Mouse (Mus musculus) intestine, embryonic 14.5 days (tissue): Measurements from ENCODE around the gene Crbn. TPM values are rescaled to one million over a fixed set of nuclear protein-coding genes. Genes with fewer than 3 reads are reported as not detected.
A peak's percentile ranks its signal among the peaks of the same experiment; 100 is the strongest.

Experiments
- ATAC-seq: fragments of 200-750 bp; cut with Nextera tagmentation; replicated peaks from 2 replicates; pipeline ENCODE4 v1.8.0; 2017; ENCODE audit warnings: low read depth, moderate number of reproducible peaks, moderate TSS enrichment, moderate library complexity; ENCODE audit not compliant: low FRiP score, low TSS enrichment
- DNase-seq: peaks from one replicate; pipeline ENCODE4 v3.0.0-alpha.2; 2018; ENCODE audit warnings: low spot score
- H3K27ac ChIP-seq: fragments of 300-500 bp; sonication (generic); 2 replicates; pipeline ENCODE4 v1.5.1; 2014; ENCODE audit warnings: low read depth, mild to moderate bottlenecking, control low read depth
- H3K27me3 ChIP-seq: fragments of 300-500 bp; sonication (generic); replicated peaks from 2 replicates; pipeline ENCODE4 v1.6.1; 2014; ENCODE audit warnings: low read length, control low read depth; ENCODE audit not compliant: control insufficient read depth, insufficient read depth
- H3K36me3 ChIP-seq: fragments of 300-500 bp; sonication (generic); 2 replicates; pipeline ENCODE4 v1.6.1; 2014; ENCODE audit warnings: low read length, control low read depth; ENCODE audit not compliant: control insufficient read depth, insufficient read depth
- H3K4me1 ChIP-seq: fragments of 300-500 bp; sonication (generic); replicated peaks from 2 replicates; pipeline ENCODE4 v1.6.1; 2014; ENCODE audit warnings: low read length, control low read depth, mixed read lengths; ENCODE audit not compliant: control insufficient read depth, insufficient read depth
- H3K4me2 ChIP-seq: fragments of 300-500 bp; sonication (generic); 2 replicates; pipeline ENCODE4 v1.6.1; 2014; ENCODE audit warnings: low read length
- H3K4me3 ChIP-seq: fragments of 300-500 bp; sonication (generic); 2 replicates; pipeline ENCODE4 v1.5.1; 2014; ENCODE audit warnings: low read depth, low read length, control low read depth, mixed read lengths
- H3K9ac ChIP-seq: fragments of 300-500 bp; sonication (generic); 2 replicates; pipeline ENCODE4 v1.6.1; 2014; ENCODE audit warnings: mild to moderate bottlenecking, low read length
- H3K9me3 ChIP-seq: fragments of 300-500 bp; sonication (generic); 2 replicates; pipeline ENCODE4 v1.6.1; 2016; ENCODE audit warnings: low read length, control low read depth; ENCODE audit not compliant: control insufficient read depth
- WGBS: fragments of 180-500 bp; shearing (Covaris S2); extraction: QIAGEN DNeasy Blood & Tissue Kit; methylation state at CpG from one replicate; pipeline ENCODE4 v1.1.7; 2014; 5-methylcytosine and 5-hydroxymethylcytosine counted together
- polyA plus RNA-seq: library from polyadenylated mRNA; unstranded; fragments of >200 nt; fragmentation: Nextera tagmentation; extraction: Ambion mirVana; gene quantifications from 2 replicates; pipeline ENCODE4 v1.2.1, GENCODE M21; 2014

Crbn gene
- polyA plus RNA-seq, 1 experiment from 2014 or later, result 39.6 TPM

DNA sequence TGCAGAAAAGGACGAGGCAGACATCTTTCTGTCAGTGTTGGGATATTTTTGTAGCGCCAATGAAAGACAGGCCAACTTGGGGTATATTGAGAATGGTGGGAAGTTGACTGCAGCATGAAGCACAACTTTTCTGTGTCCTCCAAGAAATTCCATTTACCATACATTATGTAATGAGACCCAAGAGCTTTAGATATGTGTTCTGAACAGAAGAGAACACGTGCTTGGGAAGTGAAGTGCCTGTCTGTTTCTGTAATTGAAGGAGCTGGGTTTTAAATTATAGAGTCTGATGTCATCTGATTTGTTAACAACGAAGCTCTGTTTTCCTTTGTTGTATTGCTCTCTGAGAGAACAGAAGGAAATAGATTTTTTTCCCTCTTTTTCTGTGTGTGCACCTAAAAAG, 29.8 kb downstream of the Crbn start:
- peak overlapping the region; percentile 66 for H3K9ac ChIP-seq
- ATAC-seq, result no peak

DNA sequence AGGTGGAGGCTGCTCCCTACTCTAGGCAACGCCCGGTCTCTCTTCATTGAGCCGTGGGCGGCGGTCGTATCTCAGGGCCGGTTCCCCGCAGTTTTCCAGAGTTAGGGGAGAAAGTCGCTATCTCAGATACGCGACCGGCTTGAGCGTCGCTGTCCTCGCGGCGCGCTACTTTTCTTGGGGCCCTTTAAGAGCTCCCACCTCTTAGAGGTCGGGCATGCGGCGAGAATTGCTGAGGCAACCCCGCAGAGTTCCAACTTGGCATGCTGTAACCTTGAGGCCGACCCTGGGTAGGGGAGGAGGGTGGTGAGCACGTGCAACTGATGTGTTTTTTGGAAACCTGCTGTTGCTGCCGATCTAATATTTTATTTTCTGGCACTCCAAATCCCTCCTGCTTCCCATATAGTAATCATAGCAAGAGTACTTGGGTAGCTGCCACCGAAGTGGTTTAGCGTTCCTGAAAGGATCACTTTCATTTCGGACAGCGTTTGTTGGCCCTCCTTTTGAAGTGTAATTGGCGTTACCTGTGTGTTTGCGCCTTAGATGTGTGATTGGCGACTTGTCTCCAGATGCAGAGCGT, 30.5 kb downstream of the Crbn start:
- Histone ChIP-seq H3K27ac (peak overlapping the region; percentile 65), H3K9me3 (no peaks in the 10 kb centered on the region), H3K27me3 (no peaks in the 10 kb centered on the region), H3K9ac (peak overlapping the region; percentile 66), H3K4me3 (peak overlapping the region; percentile 93), H3K4me2 (peak overlapping the region; percentile 98), H3K36me3 (peaks cover 29% of the 10 kb centered on the region), H3K4me1 (peaks cover 10% of the 10 kb centered on the region)
- ATAC-seq, result peak; percentile 85
- 2% methylated on average over 33 of the region's 33 CpGs for WGBS
- no peak for DNase-seq

More for the DNA sequence above, 29.8 kb downstream of the Crbn start:
- Histone ChIP-seq H3K4me1 (peaks cover 10% of the 10 kb centered on the region), H3K27me3 (no peaks in the 10 kb centered on the region), H3K4me2 (peak overlapping the region; percentile 98), H3K4me3 (peak overlapping the region; percentile 93), H3K27ac (no peak overlapping the region), H3K36me3 (peaks cover 31% of the 10 kb centered on the region), H3K9me3 (no peaks in the 10 kb centered on the region)
- whole genome bisulfite sequencing, result 51% methylated on average over 4 of the region's 4 CpGs
- DNase-seq, result no peak

DNA sequence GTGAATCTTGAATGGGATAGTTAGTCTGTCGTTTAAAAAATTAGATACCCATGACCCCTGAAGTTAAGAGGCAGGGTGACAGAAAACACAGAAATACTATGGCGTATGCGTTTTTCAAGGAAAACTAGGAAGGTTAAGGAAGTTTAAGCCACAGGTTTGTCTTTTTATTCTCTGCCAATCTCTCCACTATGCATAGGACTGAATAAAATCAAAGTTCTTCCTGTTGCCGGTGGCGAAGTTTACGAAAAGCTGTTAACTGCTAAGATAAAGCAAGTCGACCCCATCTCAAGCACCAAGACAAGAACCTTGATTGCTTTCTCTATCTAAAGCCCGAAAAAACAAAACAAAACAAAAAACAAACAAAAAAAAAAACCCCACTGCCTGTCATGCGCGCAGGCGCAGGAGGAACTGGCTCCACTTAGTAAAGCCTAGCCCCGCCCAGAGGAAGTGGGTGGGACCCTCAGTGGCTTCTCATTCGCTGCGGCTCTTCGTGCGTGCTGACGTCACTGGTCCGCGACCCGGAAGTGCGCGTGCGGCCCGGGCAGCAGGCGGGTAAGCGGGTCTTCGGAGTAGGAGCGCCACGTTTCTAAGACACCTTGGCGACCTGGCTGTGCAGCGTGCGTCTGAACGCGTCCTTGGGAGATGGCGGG, 31.1 kb downstream of the Crbn start, which contains the start of gene Trnt1:
Gene Trnt1 (plus strand): TSS at position 481 of the 650 bp plus-strand sequence.
- H3K4me3 ChIP-seq, result peak within 1 kb of the TSS; percentile 93
- H3K4me1 ChIP-seq, result peaks cover 10% of the 10 kb centered on the region
- no peaks in the 10 kb centered on the region for H3K27me3 ChIP-seq
- DNase-seq (peak; percentile 97), ATAC-seq (peak; percentile 99)
- WGBS, result 9% methylated on average over 35 of the region's 35 CpGs
- peak within 1 kb of the TSS; percentile 66 for H3K9ac ChIP-seq
- H3K36me3 ChIP-seq, result peaks cover 24% of the 10 kb centered on the region
- H3K9me3 ChIP-seq, result no peaks in the 10 kb centered on the region
- H3K4me2 ChIP-seq, result peak within 1 kb of the TSS; percentile 98
- peak within 1 kb of the TSS; percentile 65 for H3K27ac ChIP-seq

DNA sequence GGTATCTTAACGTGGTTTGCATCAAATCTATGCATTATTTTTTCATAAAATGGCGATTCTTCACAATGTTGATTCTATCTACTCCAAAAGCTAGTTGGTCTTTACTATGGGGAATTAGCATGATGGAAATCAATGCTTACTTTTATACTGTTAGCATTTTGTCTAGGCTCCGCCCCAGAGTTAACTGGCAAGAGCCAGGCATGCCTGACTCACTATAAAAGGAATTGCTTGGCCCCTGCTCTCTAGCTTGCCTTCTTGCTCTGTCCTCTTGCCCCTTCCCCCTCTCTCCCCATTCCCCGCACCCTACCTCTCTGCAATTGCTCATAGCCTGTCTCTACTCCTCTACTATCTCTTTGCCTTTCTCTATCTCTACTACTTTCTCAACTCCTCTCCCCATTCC, 33.1 kb downstream of the Crbn start:
- no peaks in the 10 kb centered on the region for H3K9me3 ChIP-seq
- no peak overlapping the region for H3K9ac ChIP-seq
- peaks cover 9% of the 10 kb centered on the region; the same call in 1 of the 2 replicates for H3K36me3 ChIP-seq
- ATAC-seq (no peak), DNase-seq (no peak)
- H3K4me2 ChIP-seq, result no peak overlapping the region
- WGBS, result 76% methylated on average over 4 of the region's 4 CpGs
- H3K27me3 ChIP-seq, result no peaks in the 10 kb centered on the region
- H3K27ac ChIP-seq, result no peak overlapping the region
- H3K4me1 ChIP-seq, result peaks cover 10% of the 10 kb centered on the region
- no peak overlapping the region for H3K4me3 ChIP-seq

DNA sequence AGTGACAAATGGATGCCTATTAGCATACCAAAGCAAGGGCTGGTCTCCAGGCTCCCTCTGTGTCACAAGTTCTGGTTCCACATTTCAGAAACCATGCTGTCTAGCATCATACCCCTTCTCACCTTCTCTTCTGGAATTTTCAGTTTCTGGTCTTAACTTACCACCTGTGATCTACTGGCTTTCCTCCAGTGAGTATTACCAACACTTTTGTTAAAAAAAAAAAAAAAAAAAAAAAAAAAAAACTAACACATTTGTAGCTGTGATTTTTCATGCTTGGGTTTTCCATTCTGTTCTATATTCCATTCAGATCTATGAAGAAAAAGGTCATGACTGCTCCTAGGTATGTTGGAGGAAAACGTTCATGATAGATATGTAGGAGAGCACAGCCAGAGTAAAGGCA, 34.0 kb downstream of the Crbn start:
- Histone ChIP-seq H3K36me3 (0 out of 2 replicates have a peak, but pooled peaks cover under 1% of the 10 kb centered on the region), H3K9ac (no peak overlapping the region), H3K4me3 (no peak overlapping the region), H3K27me3 (no peaks in the 10 kb centered on the region), H3K4me1 (peaks cover 10% of the 10 kb centered on the region), H3K9me3 (no peaks in the 10 kb centered on the region), H3K27ac (no peak overlapping the region), H3K4me2 (no peak overlapping the region)
- DNase-seq (no peak), ATAC-seq (no peak)
- WGBS, result 75% methylated on average over 1 of the region's 1 CpGs

DNA sequence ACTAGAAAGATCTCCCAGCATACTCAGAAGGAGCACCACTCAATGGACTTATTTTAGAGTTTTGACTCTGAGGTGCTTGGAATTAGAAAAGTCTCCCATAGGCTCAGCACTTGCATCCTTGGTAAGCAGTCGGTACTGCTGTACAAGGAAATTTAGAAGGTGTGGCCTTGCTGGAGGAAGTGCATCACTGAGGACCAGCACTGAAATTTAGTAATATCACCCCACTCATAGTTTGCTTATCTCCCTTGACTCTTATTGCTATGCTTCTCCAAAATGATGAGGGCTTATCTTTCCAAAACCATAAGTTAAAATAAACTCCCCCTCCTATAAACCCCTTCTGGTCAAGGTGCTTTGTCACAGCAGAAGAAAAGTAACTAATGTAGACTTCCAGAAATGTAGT, 38.4 kb downstream of the Crbn start:
- Histone ChIP-seq H3K27ac (no peak overlapping the region), H3K4me1 (no peaks in the 10 kb centered on the region), H3K27me3 (no peaks in the 10 kb centered on the region), H3K36me3 (no peaks in the 10 kb centered on the region), H3K9me3 (no peaks in the 10 kb centered on the region), H3K9ac (no peak overlapping the region), H3K4me3 (no peak overlapping the region), H3K4me2 (no peak overlapping the region)
- 74% methylated on average over 1 of the region's 1 CpGs for WGBS
- no peak for DNase-seq
- ATAC-seq, result no peak

DNA sequence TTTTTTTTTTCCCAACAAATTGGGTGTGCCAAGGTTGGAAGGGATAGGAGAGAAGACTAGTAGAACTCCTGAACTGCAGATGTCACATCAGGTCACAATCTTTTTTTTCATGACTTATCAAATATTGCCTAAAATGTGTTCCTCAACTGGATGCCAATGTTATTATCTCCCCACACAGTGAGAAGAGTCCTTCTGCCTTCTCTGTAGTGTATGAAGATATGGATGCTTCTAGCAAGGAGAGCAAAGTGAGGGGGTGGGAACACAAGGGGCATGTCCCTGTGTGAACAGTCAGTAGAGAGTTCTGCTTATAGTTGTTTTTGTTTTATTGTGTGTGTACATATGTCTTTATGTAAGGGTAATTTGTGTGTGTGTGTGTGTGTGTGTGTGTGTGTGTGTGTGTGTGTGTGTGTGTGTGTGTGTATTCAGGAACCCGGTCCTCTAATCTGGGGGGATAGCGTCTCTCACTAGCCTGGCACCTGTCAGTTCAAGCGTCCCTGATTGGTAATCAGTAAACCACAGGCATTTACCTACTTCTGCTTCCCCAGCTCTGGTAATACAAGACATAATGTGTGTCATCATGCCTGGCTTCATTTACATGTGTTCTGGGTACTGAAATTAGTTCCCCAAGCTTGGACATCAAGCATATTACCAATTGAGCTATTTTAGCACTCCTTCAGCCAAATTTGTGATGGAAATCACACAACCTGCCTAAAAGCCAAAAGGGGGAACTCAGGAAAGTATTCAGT, 39.2 kb downstream of the Crbn start:
- no peaks in the 10 kb centered on the region for H3K27me3 ChIP-seq
- no peaks in the 10 kb centered on the region for H3K4me1 ChIP-seq
- 90% methylated on average over 3 of the region's 3 CpGs for WGBS
- no peak overlapping the region for H3K9ac ChIP-seq
- H3K27ac ChIP-seq, result no peak overlapping the region
- H3K4me2 ChIP-seq, result no peak overlapping the region
- H3K9me3 ChIP-seq, result no peaks in the 10 kb centered on the region
- ATAC-seq (no peak), DNase-seq (no peak)
- H3K4me3 ChIP-seq, result no peak overlapping the region
- no peaks in the 10 kb centered on the region for H3K36me3 ChIP-seq

DNA sequence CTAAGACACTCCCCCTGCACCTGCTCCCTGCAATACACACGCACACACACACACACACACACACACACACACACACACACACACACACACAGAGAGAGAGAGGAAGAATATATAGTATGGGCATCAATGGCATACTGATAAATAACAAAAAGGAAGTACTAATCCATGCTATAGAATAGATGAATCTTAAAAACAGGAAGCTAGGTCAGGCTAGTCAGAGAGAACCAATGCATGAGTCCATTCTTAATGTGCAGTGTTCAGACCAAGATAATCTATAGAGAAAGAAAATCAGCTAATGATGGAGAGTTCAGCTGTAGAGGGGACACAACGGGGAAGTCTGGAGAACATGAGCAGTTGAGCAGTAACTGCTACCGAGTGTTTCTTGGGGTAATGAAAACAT, 41.6 kb downstream of the Crbn start:
- Histone ChIP-seq H3K27me3 (no peaks in the 10 kb centered on the region), H3K27ac (no peak overlapping the region), H3K4me2 (no peak overlapping the region), H3K9ac (no peak overlapping the region), H3K36me3 (no peaks in the 10 kb centered on the region), H3K4me1 (no peaks in the 10 kb centered on the region), H3K9me3 (no peaks in the 10 kb centered on the region), H3K4me3 (no peak overlapping the region)
- ATAC-seq (no peak), DNase-seq (no peak)
- WGBS, result 73% methylated on average over 3 of the region's 3 CpGs
